Mouse (Mus musculus) brain, embryonic 14.5 days (tissue): Measurements from ENCODE around the gene Eepd1.

Experiments used
- CTCF ChIP-seq: fragments of 200-500 bp; IDR thresholded peaks from 2 replicates; pipeline ENCODE4 v1.5.1; 2012; ENCODE audit warnings: inconsistent platforms, mild to moderate bottlenecking, moderate library complexity, borderline replicate concordance; ENCODE audit not compliant: insufficient read depth, insufficient read length; ENCODE audit errors: extremely low read depth
- POLR2A ChIP-seq: fragments of 200-500 bp; IDR thresholded peaks from 2 replicates; pipeline ENCODE4 v1.6.1; 2012; ENCODE audit warnings: mild to moderate bottlenecking, inconsistent platforms, borderline replicate concordance; ENCODE audit not compliant: poor library complexity, insufficient read depth, insufficient read length, severe bottlenecking; ENCODE audit errors: extremely low read depth

GRCm38 (mm10) chr9:25560016-25560758, 78.8 kb downstream of the Eepd1 start:
- no peak for TF ChIP-seq POLR2A
- no peak for TF ChIP-seq CTCF
